Mouse (Mus musculus): Measurements from ENCODE around the gene Lax1. TPM values are rescaled to one million over a fixed set of nuclear protein-coding genes. Genes with fewer than 3 reads are reported as not detected.

The Lax1 gene
- total RNA-seq, 2 experiments from 2014 or later, result 0.16 TPM; not detected in 1

DNA sequence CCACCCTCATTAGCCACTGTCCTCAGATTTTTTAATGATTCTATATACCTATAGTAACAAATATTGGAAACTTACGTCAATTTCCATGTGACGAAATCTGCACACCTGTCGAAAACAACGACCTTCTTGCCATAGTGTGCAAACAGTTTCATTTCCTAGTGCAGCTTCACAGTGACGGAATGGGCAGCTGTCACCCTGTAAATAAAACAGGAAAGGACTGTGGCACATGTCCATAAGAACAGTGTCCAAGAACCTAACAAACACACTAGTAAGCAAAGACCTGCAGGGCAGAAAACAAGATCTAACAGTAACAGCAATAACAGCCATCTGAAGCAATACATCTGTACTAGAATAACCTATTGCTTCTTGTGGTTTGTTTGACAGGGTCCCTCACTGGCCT lies 44.3 kb downstream of the Lax1 start:
- no peak for DNase-seq (ENCODE audit: extremely low spot score in 1 of 2, low spot score in 1 of 2)

DNA sequence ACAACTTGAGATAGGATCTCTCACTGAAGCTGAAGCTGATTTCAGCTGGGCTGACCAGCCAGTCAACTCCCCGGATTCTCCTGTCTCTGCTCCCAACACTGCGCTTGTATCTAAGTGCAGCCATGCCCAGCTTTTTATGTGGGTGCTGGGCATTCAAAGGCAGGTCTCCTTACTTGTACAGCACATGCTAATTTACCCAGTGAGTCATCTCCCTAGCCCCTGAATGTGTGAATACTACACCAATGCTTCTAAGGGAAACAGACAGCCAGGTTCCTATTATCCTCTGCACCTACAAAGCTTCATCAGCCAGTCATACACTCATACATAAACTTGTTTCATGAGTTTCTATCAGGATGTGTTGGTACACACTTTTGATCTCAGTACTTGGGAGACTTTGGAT lies 48.7 kb downstream of the Lax1 start:
- DNase-seq (ENCODE audit: extremely low spot score in 1 of 2, low spot score in 1 of 2), result no peak

DNA sequence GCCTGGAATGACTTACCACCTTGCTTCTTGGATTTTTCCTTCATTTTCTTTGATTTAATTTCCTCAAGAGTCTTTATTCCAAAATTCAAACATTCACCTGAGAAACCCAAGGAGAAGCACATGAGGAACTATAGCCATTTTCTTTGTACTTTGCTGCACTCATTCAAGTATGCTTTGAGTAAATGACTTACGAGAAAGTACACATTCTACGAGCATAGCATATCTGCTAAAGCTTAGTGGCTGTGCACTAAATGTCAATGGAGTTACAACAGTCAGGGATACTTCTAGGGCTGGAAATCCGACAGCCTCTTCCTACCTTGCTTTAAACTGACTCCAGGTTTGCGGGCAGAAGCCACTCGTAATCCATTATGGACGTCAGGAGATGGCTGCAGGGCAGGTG lies 51.4 kb downstream of the Lax1 start:
- DNase-seq (ENCODE audit: extremely low spot score in 1 of 2, low spot score in 1 of 2), result no peak

DNA sequence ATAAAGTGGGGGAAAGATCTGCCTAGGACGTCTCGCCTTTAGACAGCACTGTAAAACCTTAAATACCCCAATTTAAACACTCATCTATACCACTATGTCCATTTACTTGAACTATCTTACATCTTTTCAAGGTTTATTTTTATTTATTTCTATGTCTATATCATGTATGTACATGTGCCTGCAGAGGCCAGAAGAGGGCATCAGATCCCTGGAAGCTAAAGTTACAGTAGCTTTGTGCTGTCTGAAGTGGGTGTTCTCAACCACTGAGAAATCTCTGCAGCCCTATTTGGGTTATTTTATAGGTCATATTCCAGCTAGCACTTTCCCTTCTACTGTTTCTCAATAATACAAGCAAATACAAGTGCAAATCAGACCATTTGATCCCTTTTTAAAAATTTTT lies 57.7 kb downstream of the Lax1 start:
- no peak for DNase-seq (ENCODE audit: extremely low spot score in 1 of 2, low spot score in 1 of 2)

Small RNA genes within 50 kb of the gene (microRNA-seq; reads per million reads assigned to microRNA genes)
- gene Mir6903, result 0 to 0.20 reads per million in 2 experiments

Other genes with a start within 250 kb of the Lax1 start
- gene Snrpe, start 79.8 kb downstream of the Lax1 start, total RNA-seq (2021), result 10 to 100 TPM; 61.9 to 69.5 TPM
- gene Zbed6, start 29.2 kb downstream of the Lax1 start, total RNA-seq (2021), result 1 to 10 TPM; 6.0 to 6.6 TPM
- gene Gm38394, start 28.8 kb downstream of the Lax1 start, total RNA-seq (2021), result 10 to 100 TPM; 22.7 to 30.4 TPM
- gene Atp2b4, start 110.9 kb upstream of the Lax1 start, total RNA-seq (2021), result 10 to 100 TPM; 67.6 to 79.3 TPM
- under 1 TPM in 1 of 2 experiments, not detected in 1; 0.49 TPM for gene Optc, start 217.9 kb upstream of the Lax1 start, total RNA-seq (2021)
- gene Prelp, start 231.3 kb upstream of the Lax1 start, total RNA-seq (2021), result 10 to 100 TPM in 1 of 2 experiments, 1 to 10 TPM in 1; 9.2 to 11.2 TPM